Mouse (Mus musculus): ENCODE measurements at regions not wholly inside any gene's neighbourhood (a gene's known extent, or its start where the extent isn't known, plus 50 kb on each side); places are given as distances from the start of the nearest gene placed in this dataset.
"Not testable (repeated sequence)": the region's sequence is repeated elsewhere in the genome, so short reads cannot be mapped to it uniquely, and the experiment has no call there.

- not testable (repeated sequence) for DNase-seq (ENCODE audit: low spot score in 2 of 2)
These were observed 65.4 kb upstream of the B3galnt2 start for GRCm38 (mm10) chr13:13888847-13889246.

GRCm38 (mm10) chr13:13889297-13890120 is 64.8 kb upstream of the B3galnt2 start:
- DNase-seq (ENCODE audit: low spot score in 2 of 2) = peak; percentile 81 to 92

- not testable (repeated sequence) for DNase-seq (ENCODE audit: low spot score in 2 of 2)
These were observed 52.1 kb upstream of the B3galnt2 start for GRCm38 (mm10) chr13:13902186-13902585.
